Mouse (Mus musculus): ENCODE measurements around the gene Cfap54. TPM values are rescaled to one million over a fixed set of nuclear protein-coding genes. Genes with fewer than 3 reads are reported as not detected.

Gene Cfap54
- 0.93 TPM for polyA plus RNA-seq (2017; shearing (Covaris generic))

DNA sequence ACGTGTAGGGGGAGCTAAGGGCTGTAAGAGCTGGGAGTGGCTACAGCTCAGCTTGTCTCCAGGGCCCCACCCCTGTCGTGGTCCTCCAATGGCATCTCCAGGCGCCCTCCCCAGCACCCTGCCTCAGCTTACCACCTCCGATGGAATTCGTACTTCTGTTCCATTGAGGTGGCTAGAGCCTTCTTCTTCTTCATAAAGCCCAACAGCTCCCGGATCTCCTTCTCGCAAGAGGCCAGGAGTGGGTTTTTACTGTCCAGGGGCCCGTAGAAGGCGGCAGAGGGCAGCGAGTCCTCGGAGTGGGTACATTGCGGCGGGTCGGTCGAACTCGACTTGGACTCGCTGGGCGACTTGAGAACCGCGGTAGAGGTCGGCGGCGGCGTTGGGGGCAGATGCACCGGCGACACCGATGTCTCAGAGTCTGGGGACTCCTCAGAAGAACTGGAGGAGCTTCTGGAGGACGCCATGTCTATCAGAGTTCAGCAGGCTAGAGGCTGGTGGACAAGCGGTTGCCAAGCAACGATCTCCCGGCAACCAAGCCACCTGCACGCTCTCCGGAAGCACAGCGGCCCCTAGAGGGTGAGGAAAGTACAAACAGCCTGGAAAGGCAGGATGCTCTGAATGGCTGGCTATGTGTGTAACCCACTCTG is at the start of gene Cfap54:
Cfap54 (minus strand) TSS at position 486 of the 647 bp plus-strand sequence.

Other genes with a start within 250 kb of the Cfap54 start
- gene Cdk17, start 79.3 kb upstream of the Cfap54 start, polyA plus RNA-seq (2017; shearing (Covaris generic)): 151 TPM
- gene Elk3, start 229.5 kb upstream of the Cfap54 start, polyA plus RNA-seq (2017; shearing (Covaris generic)): 76.4 TPM

Data from CD4-positive, CD25-positive, alpha-beta regulatory T cell (primary cell).